29 mouse cellular contexts compared by ENCODE assay signal in genomic region chr6:146768813-146769404, GRCm38 (mm10). TPM values are rescaled to one million over a fixed set of nuclear protein-coding genes. Genes with fewer than 3 reads are reported as not detected.
A peak's percentile ranks its signal among the peaks of the same experiment; 100 is the strongest.
DNase-seq lines count a peak whose midpoint lies in the region; ATAC-seq and TF ChIP-seq lines count a peak whose summit lies in the region.
"Had no signal": no experiment of that assay in that cellular context is flagged by ENCODE, and none has a peak within 500 bp of the region (broad histone marks: within the 10 kb centered on the region; RNA-seq: fewer than 3 reads in every experiment).

No protein-coding gene starts in this region.

- H3K27me3 ChIP-seq in intestine, embryonic 14.5 days (replicated peaks; ENCODE audit: control insufficient read depth, insufficient read depth, low read length) = no peaks in the 10 kb centered on the region
- no peaks in the 10 kb centered on the region for H3K27me3 ChIP-seq in intestine, postnatal 0 days (replicated peaks; ENCODE audit: control insufficient read depth, insufficient read depth, low read length)
- H3K27me3 ChIP-seq in CH12.LX (replicated peaks) = no peaks in the 10 kb centered on the region
- H3K27me3 ChIP-seq: embryonic facial prominence, embryonic 15.5 days; forebrain, embryonic 12.5 days; hindbrain, embryonic 13.5 days; limb, embryonic 15.5 days; liver, embryonic 13.5 days; Patski had no signal

- H3K27ac ChIP-seq in intestine, embryonic 14.5 days (ENCODE audit: low read depth) = no peak overlapping the region
- H3K27ac ChIP-seq in intestine, postnatal 0 days (ENCODE audit: low read depth, low read length) = no peak overlapping the region
- H3K27ac ChIP-seq in CH12.LX (ENCODE audit: insufficient read depth, low read depth) = peak overlapping the region; percentile 71
- H3K27ac ChIP-seq: embryonic facial prominence, embryonic 10.5 days; embryonic facial prominence, embryonic 15.5 days; forebrain, embryonic 12.5 days; hindbrain, embryonic 13.5 days; limb, embryonic 10.5 days; liver, embryonic 13.5 days had no signal

- TF ChIP-seq EP300 in CH12.LX (IDR thresholded peaks at IDR 0.05; ENCODE audit: low read length) = no peak; the same call in 1 of the 2 replicates

- 0 out of 2 replicates have a peak, but pooled peaks have one; percentile 9 for ATAC-seq in frontal cortex, adult (ENCODE audit: low TSS enrichment)
- ATAC-seq in intestine, embryonic 14.5 days (replicated peaks; ENCODE audit: low FRiP score, low TSS enrichment, low read depth) = no peak
- ATAC-seq in intestine, postnatal 0 days = no peak
- ATAC-seq: forebrain, postnatal 0 days; lung, postnatal 0 days; Patski had no signal

- no peak for TF ChIP-seq CTCF in intestine, postnatal 0 days (IDR thresholded peaks at IDR 0.05; ENCODE audit: low read depth)
- no peak for TF ChIP-seq CTCF in CH12.LX (conservative IDR thresholded peaks at IDR 0.05 in 1 of 2, IDR thresholded peaks at IDR 0.05 in 1 of 2; ENCODE audit: low read depth in 2 of 2, low read length in 2 of 2)

- dilution Hi-C loops in CH12.LX (cut with MboI; ENCODE audit: extremely low pct_ligation_motif_present, extremely low pct_unique_long_range_greater_than_20kb, low sequenced_read_pairs) = no loop called here

- H3K4me3 ChIP-seq in intestine, embryonic 14.5 days (ENCODE audit: low read depth, low read length) = no peak overlapping the region
- no peak overlapping the region for H3K4me3 ChIP-seq in intestine, postnatal 0 days (ENCODE audit: low read depth, low read length)
- no peak overlapping the region for H3K4me3 ChIP-seq in CH12.LX (replicated peaks in 1 of 3; ENCODE audit: low read depth in 2 of 3, low read length in 2 of 3, poor library complexity in 1 of 3)
- H3K4me3 ChIP-seq: embryonic facial prominence, embryonic 10.5 days; embryonic facial prominence, embryonic 15.5 days; forebrain, embryonic 12.5 days; hindbrain, embryonic 13.5 days; limb, embryonic 10.5 days; limb, embryonic 15.5 days; liver, embryonic 13.5 days had no signal

- H3K79me2 ChIP-seq in CH12.LX (replicated peaks; ENCODE audit: control insufficient read depth, extremely low read depth, insufficient read depth, poor library complexity, severe bottlenecking) = no peaks in the 10 kb centered on the region

- H3K4me1 ChIP-seq in intestine, embryonic 14.5 days (replicated peaks; ENCODE audit: control insufficient read depth, insufficient read depth, low read length) = no peaks in the 10 kb centered on the region
- no peaks in the 10 kb centered on the region for H3K4me1 ChIP-seq in intestine, postnatal 0 days (replicated peaks; ENCODE audit: control insufficient read depth, insufficient read depth, low read length)
- H3K4me1 ChIP-seq in CH12.LX (ENCODE audit: control insufficient read depth in 1 of 2, insufficient read depth in 2 of 2) = peaks cover 20 to 47% of the 10 kb centered on the region in 2 experiments
- H3K4me1 ChIP-seq: embryonic facial prominence, embryonic 15.5 days; forebrain, embryonic 12.5 days; hindbrain, embryonic 13.5 days; limb, embryonic 10.5 days; limb, embryonic 15.5 days; liver, embryonic 13.5 days had no signal

- no peak for TF ChIP-seq POLR2A in CH12.LX (IDR thresholded peaks at IDR 0.05; ENCODE audit: low read depth, low read length)

- in situ Hi-C loops in CH12.LX (cut with MboI; ENCODE audit: low pct_ligation_motif_present, low pct_unique_long_range_greater_than_20kb, low sequenced_read_pairs) = loop anchor here (25.0 kb wide), 1 partner anchor 357 kb away; no protein-coding TSS in a partner anchor

- no peaks in the 10 kb centered on the region for H3K9me3 ChIP-seq in intestine, embryonic 14.5 days (ENCODE audit: control insufficient read depth, low read length)
- no peaks in the 10 kb centered on the region for H3K9me3 ChIP-seq in intestine, postnatal 0 days (ENCODE audit: control insufficient read depth)
- no peaks in the 10 kb centered on the region for H3K9me3 ChIP-seq in CH12.LX (replicated peaks; ENCODE audit: low read length)
- H3K9me3 ChIP-seq: embryonic facial prominence, embryonic 10.5 days; embryonic facial prominence, embryonic 15.5 days; forebrain, embryonic 12.5 days; hindbrain, embryonic 13.5 days; limb, embryonic 10.5 days; limb, embryonic 15.5 days; liver, embryonic 13.5 days had no signal

- 92% methylated on average over 10 of the region's 10 CpGs for WGBS in intestine, embryonic 14.5 days
- WGBS in intestine, postnatal 0 days = 90% methylated on average over 10 of the region's 10 CpGs

- DNase-seq in frontal cortex, postnatal 10 days (ENCODE audit: low spot score in 2 of 2) = no peak
- DNase-seq in intestine, embryonic 14.5 days (ENCODE audit: low spot score) = peak; percentile 27
- no peak for DNase-seq in CH12.LX (ENCODE audit: extremely low read depth)
- DNase-seq in kidney, postnatal 10 days = peak; percentile 29
- DNase-seq in adrenal gland, postnatal 36 days = no peak
- no peak for DNase-seq in adrenal gland, adult 18-20 months (ENCODE audit: low spot score in 2 of 2)
- DNase-seq: cerebellum, adult 8-10 months; cerebellum, postnatal 25 days; forebrain, postnatal 0 days; gastrocnemius, postnatal 25 days; heart, postnatal 4 days; liver, embryonic 13.5 days; lung, adult 18-20 months; lung, postnatal 4 days; midbrain, embryonic 14.5 days; right cerebral cortex, postnatal 25 days; thymus, adult 18-20 months; thymus, postnatal 25 days had no signal

- no peak overlapping the region for H3K4me2 ChIP-seq in intestine, embryonic 14.5 days (ENCODE audit: low read length)
- H3K4me2 ChIP-seq in intestine, postnatal 0 days (replicated peaks; ENCODE audit: low read depth) = no peak overlapping the region
- H3K4me2 ChIP-seq in CH12.LX (ENCODE audit: insufficient read depth, low read depth, poor library complexity, severe bottlenecking) = peak overlapping the region; percentile 19
- H3K4me2 ChIP-seq: embryonic facial prominence, embryonic 15.5 days; forebrain, embryonic 12.5 days; hindbrain, embryonic 13.5 days; limb, embryonic 15.5 days; liver, embryonic 13.5 days had no signal

- H3K9ac ChIP-seq in intestine, embryonic 14.5 days (ENCODE audit: low read length) = no peak overlapping the region
- no peak overlapping the region for H3K9ac ChIP-seq in intestine, postnatal 0 days (ENCODE audit: low read depth, low read length)
- H3K9ac ChIP-seq in CH12.LX (ENCODE audit: insufficient read depth, low read depth) = peak overlapping the region; percentile 22
- H3K9ac ChIP-seq: embryonic facial prominence, embryonic 15.5 days; forebrain, embryonic 12.5 days; forebrain, postnatal 0 days; hindbrain, embryonic 13.5 days; limb, embryonic 15.5 days; liver, embryonic 13.5 days had no signal

- peaks cover 50% of the 10 kb centered on the region for H3K36me3 ChIP-seq in intestine, embryonic 14.5 days (ENCODE audit: control insufficient read depth, insufficient read depth, low read length)
- H3K36me3 ChIP-seq in intestine, postnatal 0 days (ENCODE audit: control insufficient read depth, insufficient read depth) = peaks cover 33% of the 10 kb centered on the region; the same call in 1 of the 2 replicates
- H3K36me3 ChIP-seq in CH12.LX (replicated peaks in 1 of 2; ENCODE audit: control insufficient read depth in 1 of 2, insufficient read depth in 1 of 2, low read length in 1 of 2) = peaks cover 26 to 36% of the 10 kb centered on the region in 2 experiments

- no peak for TF ChIP-seq RAD21 in CH12.LX (IDR thresholded peaks at IDR 0.05; ENCODE audit: low read depth, low read length)

TF ChIP-seq in CH12.LX, 34 proteins besides CTCF, POLR2A, EP300 and RAD21:
- TF ChIP-seq ZMIZ1 (IDR thresholded peaks at IDR 0.05; ENCODE audit: low read depth, low read length) = no peak
- TF ChIP-seq IRF4 (IDR thresholded peaks at IDR 0.05; ENCODE audit: low read depth, low read length) = peak; percentile 53; the same call in 1 of the 2 replicates
- no peak for TF ChIP-seq POLR2AphosphoS2 (IDR thresholded peaks at IDR 0.05; ENCODE audit: low read depth, low read length)
- TF ChIP-seq MEF2A (IDR thresholded peaks at IDR 0.05; ENCODE audit: borderline replicate concordance, low read depth, low read length) = peak; percentile 50; the same call in 1 of the 2 replicates
- TF ChIP-seq ETS1 (conservative IDR thresholded peaks at IDR 0.05; ENCODE audit: low read depth, low read length) = peak; percentile 56; the same call in 1 of the 2 replicates
- TF ChIP-seq NELFE (IDR thresholded peaks at IDR 0.05; ENCODE audit: low read depth, low read length) = no peak
- TF ChIP-seq USF1 (IDR thresholded peaks at IDR 0.05; ENCODE audit: low read depth, low read length) = no peak
- peak; percentile 53; the same call in 1 of the 2 replicates for TF ChIP-seq SIN3A (IDR thresholded peaks at IDR 0.05; ENCODE audit: low read length)
- no peak for TF ChIP-seq RCOR1 (conservative IDR thresholded peaks at IDR 0.05; ENCODE audit: low read depth, low read length)
- 0 out of 2 replicates have a peak, but pooled peaks have one; percentile 41 for TF ChIP-seq TCF12 (IDR thresholded peaks at IDR 0.05; ENCODE audit: low read depth, low read length)
- TF ChIP-seq MXI1 (IDR thresholded peaks at IDR 0.05; ENCODE audit: low read depth, low read length) = peak; percentile 26; the same call in 1 of the 2 replicates
- no peak for TF ChIP-seq E2F4 (IDR thresholded peaks at IDR 0.05; ENCODE audit: insufficient replicate concordance, low read depth, low read length)
- TF ChIP-seq CHD2 (IDR thresholded peaks at IDR 0.05; ENCODE audit: low read length) = peak; percentile 11; the same call in 1 of the 2 replicates
- TF ChIP-seq MAZ (IDR thresholded peaks at IDR 0.05; ENCODE audit: low read depth, low read length) = 0 out of 2 replicates have a peak, but pooled peaks have one; percentile 52
TF ChIP-seq in CH12.LX: peak in this region for 8.

RNA-seq across cellular contexts. Expression of gene Arntl2, which starts 26.9 kb away (rescaled TPM):
- polyA plus RNA-seq in intestine, embryonic 14.5 days (2014; fragmentation: Nextera tagmentation; extraction: Ambion mirVana) = 2.2 and 2.6 TPM in 2 replicates
- 0.52 and 0.76 TPM in 2 replicates for polyA plus RNA-seq in intestine, postnatal 0 days (2015; fragmentation: Nextera tagmentation; extraction: Ambion mirVana)
- total RNA-seq in CH12.LX (2012; rRNA removed) (not detected in 2 replicates), CH12.LX (2014; rRNA removed) (0.07 TPM in 1 of 2 replicates, not detected in the other)
- polyA plus RNA-seq in CH12.LX (2012; ENCODE audit: insufficient read length, low read depth) = not detected in 2 replicates
- total RNA-seq in adrenal gland, postnatal 36 days (2021) = 1 to 10 TPM; 1.7 to 2.7 TPM
- total RNA-seq in adrenal gland, adult 18-20 months (2021) = 1 to 10 TPM in 1 of 2 experiments, under 1 TPM in 1; 0.67 to 1.2 TPM
- total RNA-seq: megakaryocyte-erythroid progenitor cell, adult 5-6 weeks had no signal

RNA-seq across cellular contexts. Expression of gene Stk38l, which starts 44.1 kb away (rescaled TPM):
- 21.8 and 21.9 TPM in 2 replicates for polyA plus RNA-seq in intestine, embryonic 14.5 days (2014; fragmentation: Nextera tagmentation; extraction: Ambion mirVana)
- polyA plus RNA-seq in intestine, postnatal 0 days (2015; fragmentation: Nextera tagmentation; extraction: Ambion mirVana) = 11.6 and 13.4 TPM in 2 replicates
- total RNA-seq in CH12.LX (2012; rRNA removed) = 4.0 and 4.7 TPM in 2 replicates
- 3.4 and 3.8 TPM in 2 replicates for total RNA-seq in CH12.LX (2014; rRNA removed)
- polyA plus RNA-seq in CH12.LX (2012; ENCODE audit: insufficient read length, low read depth) = 5.2 and 5.8 TPM in 2 replicates
- total RNA-seq in adrenal gland, postnatal 36 days (2021) = 10 to 100 TPM; 17.7 to 22.4 TPM
- 10 to 100 TPM; 20.3 to 21.0 TPM for total RNA-seq in adrenal gland, adult 18-20 months (2021)

Comparison
In these comparisons a context has a peak if more than half of its experiments do, and no peak if none do; other contexts are left out.
1. DNase-seq: peak in intestine, embryonic 14.5 days (single experiment) and kidney, postnatal 10 days (single experiment); none in frontal cortex, postnatal 10 days (0 of 2), CH12.LX (single experiment), adrenal gland, postnatal 36 days (0 of 2) and adrenal gland, adult 18-20 months (0 of 2).